Mouse (Mus musculus): ENCODE data around the gene Bnip3.

- no peak for TF ChIP-seq CTCF (conservative IDR thresholded peaks at IDR 0.05; ENCODE audit: low read length)
- TF ChIP-seq NANOG (IDR thresholded peaks at IDR 0.05; ENCODE audit: borderline replicate concordance, low read length) = no peak
- TF ChIP-seq POU5F1 (IDR thresholded peaks at IDR 0.05; ENCODE audit: borderline replicate concordance, low read length) = no peak
Observed at GRCm38 (mm10) chr7:138868316-138868715, 41.0 kb downstream of the Bnip3 start.

Measured in E14TG2a.4 (cell line).